8 mouse cellular contexts compared by ENCODE assay signal in genomic region chr7:16781816-16782554, GRCm38 (mm10). TPM values are rescaled to one million over a fixed set of nuclear protein-coding genes. Genes with fewer than 3 reads are reported as not detected.
A peak's percentile ranks its signal among the peaks of the same experiment; 100 is the strongest.
DNase-seq lines count a peak whose midpoint lies in the region; ATAC-seq and TF ChIP-seq lines count a peak whose summit lies in the region.

No protein-coding gene starts in this region.

- H3K27me3 ChIP-seq in cerebellum, adult 2 months (ENCODE audit: control insufficient read depth, insufficient read depth, low read length) = no peaks in the 10 kb centered on the region
- H3K27me3 ChIP-seq in E14TG2a.4 (ENCODE audit: insufficient read depth, low read length) = no peaks in the 10 kb centered on the region
- H3K27me3 ChIP-seq in embryonic facial prominence, embryonic 13.5 days = no peaks in the 10 kb centered on the region
- no peaks in the 10 kb centered on the region for H3K27me3 ChIP-seq in hindbrain, embryonic 14.5 days (ENCODE audit: control insufficient read depth, insufficient read depth, low read length)
- no peaks in the 10 kb centered on the region for H3K27me3 ChIP-seq in liver, embryonic 12.5 days (replicated peaks)

- peaks cover 4% of the 10 kb centered on the region for H3K9me3 ChIP-seq in E14TG2a.4 (ENCODE audit: low read length)
- H3K9me3 ChIP-seq in embryonic facial prominence, embryonic 13.5 days = no peaks in the 10 kb centered on the region
- H3K9me3 ChIP-seq in hindbrain, embryonic 14.5 days (ENCODE audit: control insufficient read depth, low read length) = no peaks in the 10 kb centered on the region
- H3K9me3 ChIP-seq in liver, embryonic 12.5 days (replicated peaks) = no peaks in the 10 kb centered on the region

- H3K4me2 ChIP-seq in embryonic facial prominence, embryonic 13.5 days = peak overlapping the region; percentile 100
- peak overlapping the region; percentile 99 for H3K4me2 ChIP-seq in hindbrain, embryonic 14.5 days (replicated peaks)
- H3K4me2 ChIP-seq in liver, embryonic 12.5 days = peak overlapping the region; percentile 89

- H3K9ac ChIP-seq in embryonic facial prominence, embryonic 13.5 days = peak overlapping the region; percentile 77
- H3K9ac ChIP-seq in hindbrain, embryonic 14.5 days = peak overlapping the region; percentile 61
- peak overlapping the region; percentile 98 for H3K9ac ChIP-seq in liver, embryonic 12.5 days

- H3K36me3 ChIP-seq in E14TG2a.4 (ENCODE audit: insufficient read depth, low read length) = peaks cover 39% of the 10 kb centered on the region
- H3K36me3 ChIP-seq in embryonic facial prominence, embryonic 13.5 days = peaks cover 8% of the 10 kb centered on the region; the same call in 1 of the 2 replicates
- H3K36me3 ChIP-seq in hindbrain, embryonic 14.5 days (replicated peaks; ENCODE audit: control insufficient read depth, insufficient read depth) = no peaks in the 10 kb centered on the region
- H3K36me3 ChIP-seq in liver, embryonic 12.5 days = peaks cover 35% of the 10 kb centered on the region

- no peak for DNase-seq in cerebellum, adult 2 months
- no peak for DNase-seq in cerebellum, adult 11 months
- no peak for DNase-seq in hindbrain, embryonic 14.5 days (ENCODE audit: low spot score)
- DNase-seq in natural killer cell, adult 2 months (ENCODE audit: low spot score in 2 of 2) = peak; percentile 22 to 27
- DNase-seq in yolk sac, embryonic 10.5 days (ENCODE audit: low spot score) = peak; percentile 39

- H3K4me1 ChIP-seq in cerebellum, adult 2 months (ENCODE audit: control insufficient read depth, insufficient read depth, low read length) = no peaks in the 10 kb centered on the region
- peaks cover 64% of the 10 kb centered on the region for H3K4me1 ChIP-seq in E14TG2a.4 (replicated peaks; ENCODE audit: low read depth, low read length)
- peaks cover 29% of the 10 kb centered on the region for H3K4me1 ChIP-seq in embryonic facial prominence, embryonic 13.5 days
- H3K4me1 ChIP-seq in hindbrain, embryonic 14.5 days (replicated peaks; ENCODE audit: control insufficient read depth, insufficient read depth, low read length) = peaks cover 27% of the 10 kb centered on the region
- peaks cover 54% of the 10 kb centered on the region for H3K4me1 ChIP-seq in liver, embryonic 12.5 days

- no peak for TF ChIP-seq POLR2A in cerebellum, adult 2 months (IDR thresholded peaks at IDR 0.05; ENCODE audit: borderline replicate concordance, insufficient read depth, low read length)

- WGBS in cerebellum, adult 2 months = under 1% methylated on average over 60 of the region's 60 CpGs
- WGBS in embryonic facial prominence, embryonic 13.5 days = under 1% methylated on average over 60 of the region's 60 CpGs
- WGBS in hindbrain, embryonic 14.5 days = under 1% methylated on average over 60 of the region's 60 CpGs
- 3% methylated on average over 57 of the region's 60 CpGs for WGBS in liver, embryonic 12.5 days (ENCODE audit: insufficient replicate concordance)

- peak overlapping the region; percentile 28 for H3K4me3 ChIP-seq in cerebellum, adult 2 months (replicated peaks; ENCODE audit: insufficient read depth, low read depth, low read length)
- peak overlapping the region; percentile 93 for H3K4me3 ChIP-seq in E14TG2a.4 (replicated peaks; ENCODE audit: low read length)
- H3K4me3 ChIP-seq in embryonic facial prominence, embryonic 13.5 days = peak overlapping the region; percentile 66
- H3K4me3 ChIP-seq in hindbrain, embryonic 14.5 days (replicated peaks; ENCODE audit: low read length) = peak overlapping the region; percentile 53
- peak overlapping the region; percentile 99 for H3K4me3 ChIP-seq in liver, embryonic 12.5 days

- H3K27ac ChIP-seq in cerebellum, adult 2 months (ENCODE audit: insufficient read depth, low read length) = no peak overlapping the region
- no peak overlapping the region for H3K27ac ChIP-seq in embryonic facial prominence, embryonic 13.5 days
- H3K27ac ChIP-seq in hindbrain, embryonic 14.5 days = no peak overlapping the region
- peak overlapping the region; percentile 98 for H3K27ac ChIP-seq in liver, embryonic 12.5 days

- ATAC-seq in embryonic facial prominence, embryonic 13.5 days (ENCODE audit: insufficient number of reproducible peaks, insufficient read depth, low FRiP score, low TSS enrichment, low read depth) = no peak
- ATAC-seq in hindbrain, embryonic 14.5 days (ENCODE audit: low FRiP score) = peak; percentile 39; the same call in 1 of the 2 replicates
- no peak for ATAC-seq in liver, embryonic 12.5 days

- TF ChIP-seq CTCF in cerebellum, adult 2 months (IDR thresholded peaks at IDR 0.05; ENCODE audit: borderline replicate concordance, insufficient read depth, low read depth, low read length) = no peak
- no peak for TF ChIP-seq CTCF in E14TG2a.4 (conservative IDR thresholded peaks at IDR 0.05; ENCODE audit: low read length)

RNA-seq across cellular contexts. Expression of gene Slc1a5, which starts 0.8 kb away (rescaled TPM):
- polyA plus RNA-seq in cerebellum, adult 2 months (2012; rRNA removed) = 3.5 and 4.0 TPM in 2 replicates
- polyA plus RNA-seq in embryonic facial prominence, embryonic 13.5 days (2015; fragmentation: Nextera tagmentation; extraction: Ambion mirVana) = 28.2 and 29.1 TPM in 2 replicates
- polyA plus RNA-seq in hindbrain, embryonic 14.5 days (2014; fragmentation: Nextera tagmentation; extraction: Ambion mirVana) = 5.9 and 6.8 TPM in 2 replicates
- 127 and 128 TPM in 2 replicates for polyA plus RNA-seq in liver, embryonic 12.5 days (2016; fragmentation: Nextera tagmentation; extraction: Ambion mirVana)

RNA-seq across cellular contexts. Expression of gene Strn4, which starts 33.7 kb away (rescaled TPM):
- polyA plus RNA-seq in cerebellum, adult 2 months (2012; rRNA removed) = 158 and 160 TPM in 2 replicates
- polyA plus RNA-seq in embryonic facial prominence, embryonic 13.5 days (2015; fragmentation: Nextera tagmentation; extraction: Ambion mirVana) = 122 and 124 TPM in 2 replicates
- 174 and 197 TPM in 2 replicates for polyA plus RNA-seq in hindbrain, embryonic 14.5 days (2014; fragmentation: Nextera tagmentation; extraction: Ambion mirVana)
- polyA plus RNA-seq in liver, embryonic 12.5 days (2016; fragmentation: Nextera tagmentation; extraction: Ambion mirVana) = 61.3 and 63.2 TPM in 2 replicates

RNA-seq across cellular contexts. Expression of gene Fkrp, which starts 34.5 kb away (rescaled TPM):
- 38.6 and 38.9 TPM in 2 replicates for polyA plus RNA-seq in cerebellum, adult 2 months (2012; rRNA removed)
- polyA plus RNA-seq in embryonic facial prominence, embryonic 13.5 days (2015; fragmentation: Nextera tagmentation; extraction: Ambion mirVana) = 26.8 and 30.5 TPM in 2 replicates
- 44.7 and 48.5 TPM in 2 replicates for polyA plus RNA-seq in hindbrain, embryonic 14.5 days (2014; fragmentation: Nextera tagmentation; extraction: Ambion mirVana)
- 14.9 and 16.0 TPM in 2 replicates for polyA plus RNA-seq in liver, embryonic 12.5 days (2016; fragmentation: Nextera tagmentation; extraction: Ambion mirVana)

RNA-seq across cellular contexts. Expression of gene Ap2s1, which starts 43.8 kb away (rescaled TPM):
- 424 and 454 TPM in 2 replicates for polyA plus RNA-seq in cerebellum, adult 2 months (2012; rRNA removed)
- 272 and 278 TPM in 2 replicates for polyA plus RNA-seq in embryonic facial prominence, embryonic 13.5 days (2015; fragmentation: Nextera tagmentation; extraction: Ambion mirVana)
- 446 and 463 TPM in 2 replicates for polyA plus RNA-seq in hindbrain, embryonic 14.5 days (2014; fragmentation: Nextera tagmentation; extraction: Ambion mirVana)
- polyA plus RNA-seq in liver, embryonic 12.5 days (2016; fragmentation: Nextera tagmentation; extraction: Ambion mirVana) = 218 and 230 TPM in 2 replicates

Comparison
In these comparisons a context has a peak if more than half of its experiments do, and no peak if none do; other contexts are left out.
1. DNase-seq: peak in natural killer cell, adult 2 months (2 of 2) and yolk sac, embryonic 10.5 days (single experiment); none in cerebellum, adult 2 months (0 of 2), cerebellum, adult 11 months (single experiment) and hindbrain, embryonic 14.5 days (single experiment).
2. H3K4me3 ChIP-seq: peak in every context shown above with its lines; median percentile 99 in liver, embryonic 12.5 days; 93 in E14TG2a.4; 66 in embryonic facial prominence, embryonic 13.5 days; 53 in hindbrain, embryonic 14.5 days; 28 in cerebellum, adult 2 months.
3. Peak in every context shown above with its lines, with median percentiles within 50 percentile points of each other: H3K4me2 ChIP-seq and H3K9ac ChIP-seq.